Mouse (Mus musculus) kidney, adult 2 months (tissue): ENCODE results near the gene Klrb1b. TPM values are rescaled to one million over a fixed set of nuclear protein-coding genes. Genes with fewer than 3 reads are reported as not detected.
"Not testable (repeated sequence)": the region's sequence is repeated elsewhere in the genome, so short reads cannot be mapped to it uniquely, and the experiment has no call there.

Source experiments
- DNase-seq: peaks from one replicate; pipeline ENCODE4 v3.0.0; 2021
- H3K27ac ChIP-seq: fragments of 200-500 bp; 2 replicates; pipeline ENCODE4 v1.5.1; 2012; ENCODE audit warnings: low read depth, low read length, control low read depth, inconsistent platforms; ENCODE audit not compliant: insufficient read depth
- H3K27me3 ChIP-seq: fragments of 200-500 bp; replicated peaks from 2 replicates; pipeline ENCODE4 v1.6.1; 2012; ENCODE audit warnings: mild to moderate bottlenecking, moderate library complexity, low read length, inconsistent platforms; ENCODE audit not compliant: control insufficient read depth, insufficient read depth
- H3K36me3 ChIP-seq: fragments of 200-500 bp; 2 replicates; pipeline ENCODE4 v1.6.1; 2012; ENCODE audit warnings: mild to moderate bottlenecking, moderate library complexity, low read length, inconsistent platforms; ENCODE audit not compliant: control insufficient read depth, insufficient read depth
- H3K4me1 ChIP-seq: fragments of 200-500 bp; 2 replicates; pipeline ENCODE4 v1.6.1; 2011; ENCODE audit warnings: low read length; ENCODE audit not compliant: control insufficient read depth, insufficient read depth
- H3K4me3 ChIP-seq: fragments of 200-500 bp; 2 replicates; pipeline ENCODE4 v1.5.1; 2011; ENCODE audit warnings: mild to moderate bottlenecking, low read depth, low read length, control low read depth; ENCODE audit not compliant: insufficient read depth
- CTCF ChIP-seq: fragments of 200-500 bp; conservative IDR thresholded peaks from 2 replicates; pipeline ENCODE4 v1.5.1; 2011; ENCODE audit warnings: low read depth, mild to moderate bottlenecking, control low read depth, low read length, moderate library complexity, mixed read lengths; ENCODE audit not compliant: insufficient read depth, insufficient read length
- POLR2A ChIP-seq: fragments of 200-500 bp; IDR thresholded peaks from one replicate; pipeline ENCODE4 v1.6.1; 2011; ENCODE audit warnings: low read depth, low read length, control low read depth
- WGBS: fragments of 180-500 bp; shearing (Covaris S2); methylation state at CpG from one replicate; pipeline ENCODE4 v1.1.7; 2018; 5-methylcytosine and 5-hydroxymethylcytosine counted together
- polyA plus RNA-seq: library from polyadenylated mRNA; depleted of rRNA; stranded (reverse); fragments of >200 nt; gene quantifications from 2 replicates; pipeline ENCODE4 v1.2.3, GENCODE M21; 2012

Gene Klrb1b
- polyA plus RNA-seq, 1 experiment, result 0.03 TPM

GRCm38 (mm10) chr6:128797936-128798771 lies 28.0 kb downstream of the Klrb1b start:
- TF ChIP-seq CTCF, result no peak
- TF ChIP-seq POLR2A, result no peak
- DNase-seq, result peak; percentile 14
- 35% methylated on average over 15 of the region's 15 CpGs for WGBS
- H3K4me3 ChIP-seq, result peak overlapping the region; percentile 36
- no peak overlapping the region for H3K27ac ChIP-seq
- H3K36me3 ChIP-seq, result no peaks in the 10 kb centered on the region
- H3K4me1 ChIP-seq, result no peaks in the 10 kb centered on the region; the same call in 1 of the 2 replicates
- no peaks in the 10 kb centered on the region for H3K27me3 ChIP-seq

- 85% methylated on average over 12 of the region's 12 CpGs for WGBS
- TF ChIP-seq CTCF (no peak), POLR2A (no peak)
- no peaks in the 10 kb centered on the region for H3K36me3 ChIP-seq
- H3K4me3 ChIP-seq, result no peak overlapping the region
- H3K27me3 ChIP-seq, result no peaks in the 10 kb centered on the region
- no peak overlapping the region for H3K27ac ChIP-seq
- no peaks in the 10 kb centered on the region; the same call in 1 of the 2 replicates for H3K4me1 ChIP-seq
- no peak for DNase-seq
Measured at GRCm38 (mm10) chr6:128797185-128797905, 28.8 kb downstream of the Klrb1b start.

- no peak for DNase-seq
- no peak overlapping the region for H3K27ac ChIP-seq
- no peaks in the 10 kb centered on the region for H3K36me3 ChIP-seq
- H3K4me3 ChIP-seq, result no peak overlapping the region
- H3K27me3 ChIP-seq, result no peaks in the 10 kb centered on the region
- WGBS, result 77% methylated on average over 8 of the region's 8 CpGs
- no peaks in the 10 kb centered on the region; the same call in 1 of the 2 replicates for H3K4me1 ChIP-seq
- TF ChIP-seq CTCF, result no peak
- no peak for TF ChIP-seq POLR2A
Measured at GRCm38 (mm10) chr6:128796321-128796955, 29.7 kb downstream of the Klrb1b start.

- Histone ChIP-seq H3K27me3 (no peaks in the 10 kb centered on the region), H3K36me3 (no peaks in the 10 kb centered on the region), H3K27ac (no peak overlapping the region), H3K4me1 (no peaks in the 10 kb centered on the region; the same call in 1 of the 2 replicates), H3K4me3 (no peak overlapping the region)
- 32% methylated on average over 6 of the region's 6 CpGs for WGBS
- no peak for DNase-seq
- no peak for TF ChIP-seq CTCF
- TF ChIP-seq POLR2A, result no peak
Measured at GRCm38 (mm10) chr6:128793734-128794133, 32.4 kb downstream of the Klrb1b start.

GRCm38 (mm10) chr6:128790491-128790994 lies 35.6 kb downstream of the Klrb1b start:
- WGBS, result 77% methylated on average over 4 of the region's 4 CpGs
- H3K4me3 ChIP-seq, H3K36me3 ChIP-seq, DNase-seq, H3K27me3 ChIP-seq, H3K27ac ChIP-seq, H3K4me1 ChIP-seq: not testable (repeated sequence)

- Histone ChIP-seq H3K36me3 (no peaks in the 10 kb centered on the region), H3K27me3 (no peaks in the 10 kb centered on the region), H3K4me1 (no peaks in the 10 kb centered on the region), H3K27ac (no peak within 1 kb of the TSS), H3K4me3 (no peak within 1 kb of the TSS)
- no peak for DNase-seq
- WGBS, result 93% methylated on average over 2 of the region's 2 CpGs
- no peak for TF ChIP-seq CTCF
- TF ChIP-seq POLR2A, result no peak
Measured at GRCm38 (mm10) chr6:128789115-128789514, 37.0 kb downstream of the Klrb1b start, which contains the start of gene Klrb1c. Gene Klrb1c (minus strand): TSS chr6:128789215.
